Mouse (Mus musculus): ENCODE measurements around the gene Rab8b. TPM values are rescaled to one million over a fixed set of nuclear protein-coding genes. Genes with fewer than 3 reads are reported as not detected.

Gene Rab8b
- total and polyA plus RNA-seq, 2 experiments from 2014 or later, result 9.5 to 9.8 TPM

- H3K27me3 ChIP-seq (ENCODE audit: control insufficient read depth, insufficient read depth, low read length), result no peaks in the 10 kb centered on the region
- 92% methylated on average over 5 of the region's 5 CpGs for WGBS
- TF ChIP-seq CTCF (IDR thresholded peaks at IDR 0.05; ENCODE audit: low read depth) (no peak), EP300 (IDR thresholded peaks at IDR 0.05; ENCODE audit: low read depth) (no peak)
- H3K27ac ChIP-seq (ENCODE audit: low read depth), result no peak overlapping the region
- H3K36me3 ChIP-seq (replicated peaks; ENCODE audit: control insufficient read depth, insufficient read depth, low read length), result no peaks in the 10 kb centered on the region
- H3K9me3 ChIP-seq (replicated peaks; ENCODE audit: control insufficient read depth, low read length), result no peaks in the 10 kb centered on the region
- ATAC-seq (ENCODE audit: insufficient read depth, low read depth), result no peak
- no peak for DNase-seq (ENCODE audit: low spot score)
- no peak overlapping the region for H3K4me2 ChIP-seq (ENCODE audit: low read depth, low read length)
- no peak overlapping the region for H3K4me3 ChIP-seq (ENCODE audit: low read depth, low read length)
- no peak overlapping the region for H3K9ac ChIP-seq (replicated peaks; ENCODE audit: low read depth, low read length)
- H3K4me1 ChIP-seq (ENCODE audit: control insufficient read depth, insufficient read depth), result peaks cover 18% of the 10 kb centered on the region; the same call in 1 of the 2 replicates
These were observed 8.8 kb downstream of the Rab8b start for GRCm38 (mm10) chr9:66910677-66911076.

DNA sequence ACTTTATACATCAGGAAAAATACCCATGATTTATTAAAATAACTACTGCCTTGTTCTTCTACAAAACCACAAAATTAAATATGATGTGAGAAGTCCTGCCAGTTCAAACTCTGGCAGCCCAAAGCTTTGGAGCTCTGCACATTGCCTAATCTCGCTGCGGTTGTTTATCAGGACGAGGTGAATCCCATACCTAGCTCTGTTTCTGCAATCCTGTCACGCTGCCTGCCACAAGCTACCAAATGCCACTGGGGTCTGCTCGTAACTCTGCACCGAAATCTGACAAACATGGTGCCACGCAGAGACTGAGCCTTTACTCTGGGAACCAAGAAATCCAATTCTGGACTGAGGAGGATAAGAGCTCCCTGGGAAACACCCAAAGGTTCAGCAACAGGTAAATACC lies 9.6 kb downstream of the Rab8b start:
- 75% methylated on average over 7 of the region's 7 CpGs for WGBS
- no peak overlapping the region for H3K27ac ChIP-seq (ENCODE audit: low read depth)
- H3K27me3 ChIP-seq (ENCODE audit: control insufficient read depth, insufficient read depth, low read length), result no peaks in the 10 kb centered on the region
- H3K4me1 ChIP-seq (ENCODE audit: control insufficient read depth, insufficient read depth), result peaks cover 17% of the 10 kb centered on the region; the same call in 1 of the 2 replicates
- no peaks in the 10 kb centered on the region for H3K9me3 ChIP-seq (replicated peaks; ENCODE audit: control insufficient read depth, low read length)
- no peak overlapping the region for H3K4me3 ChIP-seq (ENCODE audit: low read depth, low read length)
- H3K9ac ChIP-seq (replicated peaks; ENCODE audit: low read depth, low read length), result no peak overlapping the region
- no peak for ATAC-seq (ENCODE audit: insufficient read depth, low read depth)
- no peak overlapping the region for H3K4me2 ChIP-seq (ENCODE audit: low read depth, low read length)
- no peak for DNase-seq (ENCODE audit: low spot score)
- TF ChIP-seq EP300 (IDR thresholded peaks at IDR 0.05; ENCODE audit: low read depth) (no peak), CTCF (IDR thresholded peaks at IDR 0.05; ENCODE audit: low read depth) (no peak)
- no peaks in the 10 kb centered on the region for H3K36me3 ChIP-seq (replicated peaks; ENCODE audit: control insufficient read depth, insufficient read depth, low read length)

DNA sequence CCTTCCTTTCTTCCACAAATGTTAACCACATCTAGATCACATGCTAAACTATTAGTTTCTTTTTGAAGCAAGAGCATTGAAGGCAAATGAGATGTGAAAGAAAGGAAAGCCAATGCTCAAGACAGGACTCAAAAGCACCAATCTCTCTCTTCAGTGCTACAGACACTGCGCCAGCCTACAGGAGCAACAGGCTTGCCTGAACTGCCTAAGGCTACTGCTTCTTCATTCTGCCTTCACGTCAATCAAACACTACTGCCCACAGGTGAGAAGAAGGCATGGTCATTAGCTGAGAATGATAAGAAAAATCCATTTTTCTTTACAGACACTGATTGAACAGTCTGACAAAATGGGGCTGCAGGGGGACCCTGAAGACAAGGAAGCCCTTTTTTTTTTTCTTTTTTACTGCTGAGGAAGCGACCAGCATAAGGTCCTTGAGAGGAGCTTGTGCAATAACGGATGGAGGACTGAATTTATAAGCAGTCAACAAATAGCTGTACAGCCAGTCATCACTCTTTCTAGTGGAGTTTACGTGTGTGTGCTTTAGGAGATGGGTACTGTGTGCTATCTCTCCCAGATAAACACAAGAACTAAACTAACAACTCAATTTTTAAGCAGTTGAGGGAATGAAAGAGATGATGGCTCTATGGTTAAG lies 11.6 kb downstream of the Rab8b start:
- no peak overlapping the region for H3K4me2 ChIP-seq (ENCODE audit: low read depth, low read length)
- H3K9ac ChIP-seq (replicated peaks; ENCODE audit: low read depth, low read length), result no peak overlapping the region
- ATAC-seq (ENCODE audit: insufficient read depth, low read depth) (no peak), DNase-seq (ENCODE audit: low spot score) (no peak)
- no peaks in the 10 kb centered on the region for H3K9me3 ChIP-seq (replicated peaks; ENCODE audit: control insufficient read depth, low read length)
- H3K27ac ChIP-seq (ENCODE audit: low read depth), result no peak overlapping the region
- H3K36me3 ChIP-seq (replicated peaks; ENCODE audit: control insufficient read depth, insufficient read depth, low read length), result no peaks in the 10 kb centered on the region
- peaks cover 12% of the 10 kb centered on the region; the same call in 1 of the 2 replicates for H3K4me1 ChIP-seq (ENCODE audit: control insufficient read depth, insufficient read depth)
- TF ChIP-seq EP300 (IDR thresholded peaks at IDR 0.05; ENCODE audit: low read depth) (no peak), CTCF (IDR thresholded peaks at IDR 0.05; ENCODE audit: low read depth) (no peak)
- H3K4me3 ChIP-seq (ENCODE audit: low read depth, low read length), result no peak overlapping the region
- H3K27me3 ChIP-seq (ENCODE audit: control insufficient read depth, insufficient read depth, low read length), result no peaks in the 10 kb centered on the region
- 87% methylated on average over 5 of the region's 5 CpGs for WGBS

DNA sequence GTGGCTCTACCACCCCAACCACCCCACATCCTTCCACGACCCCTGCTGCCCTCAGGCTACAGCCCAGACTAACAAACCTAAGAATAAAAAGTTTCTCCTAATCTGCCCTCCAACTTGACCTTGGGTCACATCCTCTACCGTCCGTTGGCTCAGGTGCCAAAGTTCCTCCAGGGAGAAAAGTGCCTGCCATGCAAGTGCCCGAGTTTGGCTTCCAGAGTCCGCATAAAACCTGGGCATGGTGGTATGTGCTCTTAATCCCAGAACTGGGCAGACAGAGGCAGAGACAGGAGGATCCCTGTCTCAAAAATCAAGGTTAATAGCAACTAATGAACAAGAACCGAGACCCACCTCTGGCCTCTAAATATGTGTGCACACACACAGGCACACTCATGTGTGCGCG lies 12.4 kb downstream of the Rab8b start:
- H3K9ac ChIP-seq (replicated peaks; ENCODE audit: low read depth, low read length), result no peak overlapping the region
- no peaks in the 10 kb centered on the region for H3K27me3 ChIP-seq (ENCODE audit: control insufficient read depth, insufficient read depth, low read length)
- 74% methylated on average over 8 of the region's 8 CpGs for WGBS
- ATAC-seq (ENCODE audit: insufficient read depth, low read depth), result no peak
- no peaks in the 10 kb centered on the region for H3K36me3 ChIP-seq (replicated peaks; ENCODE audit: control insufficient read depth, insufficient read depth, low read length)
- TF ChIP-seq CTCF (IDR thresholded peaks at IDR 0.05; ENCODE audit: low read depth) (no peak), EP300 (IDR thresholded peaks at IDR 0.05; ENCODE audit: low read depth) (no peak)
- no peak overlapping the region for H3K4me2 ChIP-seq (ENCODE audit: low read depth, low read length)
- H3K4me3 ChIP-seq (ENCODE audit: low read depth, low read length), result no peak overlapping the region
- no peak for DNase-seq (ENCODE audit: low spot score)
- no peak overlapping the region for H3K27ac ChIP-seq (ENCODE audit: low read depth)
- H3K9me3 ChIP-seq (replicated peaks; ENCODE audit: control insufficient read depth, low read length), result no peaks in the 10 kb centered on the region
- H3K4me1 ChIP-seq (ENCODE audit: control insufficient read depth, insufficient read depth), result peaks cover 12% of the 10 kb centered on the region; the same call in 1 of the 2 replicates

DNA sequence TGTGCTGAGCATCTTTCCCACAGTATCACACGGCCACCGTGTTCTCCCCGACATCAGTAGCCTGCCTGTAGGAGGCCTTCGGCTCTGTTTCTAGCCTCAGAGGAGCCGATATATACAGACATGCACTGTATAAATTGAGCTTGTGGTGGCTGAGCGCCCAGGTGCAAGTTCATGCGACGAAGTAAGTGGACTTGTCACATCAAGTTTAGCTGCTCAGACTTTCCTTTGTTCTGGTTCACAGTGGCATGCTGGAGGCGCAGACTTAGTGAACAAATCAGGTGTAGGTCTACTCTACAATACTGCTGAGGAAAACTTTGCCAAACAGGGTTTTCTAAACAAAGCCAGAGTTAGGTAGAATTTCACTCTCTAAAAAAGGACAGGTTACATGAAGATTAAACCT lies 13.5 kb downstream of the Rab8b start:
- no peak for ATAC-seq (ENCODE audit: insufficient read depth, low read depth)
- H3K9ac ChIP-seq (replicated peaks; ENCODE audit: low read depth, low read length), result no peak overlapping the region
- DNase-seq (ENCODE audit: low spot score), result no peak
- TF ChIP-seq CTCF (IDR thresholded peaks at IDR 0.05; ENCODE audit: low read depth) (no peak), EP300 (IDR thresholded peaks at IDR 0.05; ENCODE audit: low read depth) (no peak)
- no peaks in the 10 kb centered on the region for H3K9me3 ChIP-seq (replicated peaks; ENCODE audit: control insufficient read depth, low read length)
- 75% methylated on average over 9 of the region's 9 CpGs for WGBS
- H3K36me3 ChIP-seq (replicated peaks; ENCODE audit: control insufficient read depth, insufficient read depth, low read length), result no peaks in the 10 kb centered on the region
- no peak overlapping the region for H3K4me3 ChIP-seq (ENCODE audit: low read depth, low read length)
- no peaks in the 10 kb centered on the region for H3K27me3 ChIP-seq (ENCODE audit: control insufficient read depth, insufficient read depth, low read length)
- peaks cover 12% of the 10 kb centered on the region; the same call in 1 of the 2 replicates for H3K4me1 ChIP-seq (ENCODE audit: control insufficient read depth, insufficient read depth)
- no peak overlapping the region for H3K27ac ChIP-seq (ENCODE audit: low read depth)
- no peak overlapping the region for H3K4me2 ChIP-seq (ENCODE audit: low read depth, low read length)

- Histone ChIP-seq H3K4me1 (ENCODE audit: control insufficient read depth, insufficient read depth) (0 out of 2 replicates have a peak, but pooled peaks cover 5% of the 10 kb centered on the region), H3K27me3 (ENCODE audit: control insufficient read depth, insufficient read depth, low read length) (no peaks in the 10 kb centered on the region), H3K4me2 (ENCODE audit: low read depth, low read length) (no peak overlapping the region), H3K27ac (ENCODE audit: low read depth) (no peak overlapping the region), H3K9me3 (replicated peaks; ENCODE audit: control insufficient read depth, low read length) (no peaks in the 10 kb centered on the region), H3K4me3 (ENCODE audit: low read depth, low read length) (no peak overlapping the region), H3K9ac (replicated peaks; ENCODE audit: low read depth, low read length) (no peak overlapping the region), H3K36me3 (replicated peaks; ENCODE audit: control insufficient read depth, insufficient read depth, low read length) (no peaks in the 10 kb centered on the region)
- DNase-seq (ENCODE audit: low spot score) (no peak), ATAC-seq (ENCODE audit: insufficient read depth, low read depth) (no peak)
- WGBS, result 77% methylated on average over 4 of the region's 4 CpGs
- no peak for TF ChIP-seq EP300 (IDR thresholded peaks at IDR 0.05; ENCODE audit: low read depth)
- TF ChIP-seq CTCF (IDR thresholded peaks at IDR 0.05; ENCODE audit: low read depth), result no peak
These were observed 20.0 kb downstream of the Rab8b start for GRCm38 (mm10) chr9:66899526-66899925.

Data from heart, postnatal 0 days (tissue).